ENCODE assay signal across 8 mouse cellular contexts in the genomic region with DNA sequence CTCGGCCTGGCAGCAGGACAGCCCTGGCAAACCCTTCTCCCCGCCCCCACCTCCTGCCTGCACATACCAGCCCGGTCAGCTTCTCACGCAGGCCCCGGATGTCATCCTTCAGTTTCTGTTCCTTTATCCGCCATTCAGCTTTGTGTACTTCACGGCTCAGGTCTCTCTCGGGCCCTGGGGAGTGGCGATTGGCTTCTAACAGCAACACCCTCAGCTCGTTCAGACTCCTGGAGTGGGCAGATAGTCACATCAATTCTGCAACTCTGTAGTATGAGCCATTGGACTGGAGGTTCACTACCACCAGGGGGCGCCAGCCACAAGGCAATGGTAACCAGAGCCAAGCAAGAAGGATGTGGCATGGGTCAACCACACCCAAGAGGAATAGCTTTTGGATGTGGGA. TPM values are rescaled to one million over a fixed set of nuclear protein-coding genes. Genes with fewer than 3 reads are reported as not detected.
A peak's percentile ranks its signal among the peaks of the same experiment; 100 is the strongest.
DNase-seq lines count a peak whose midpoint lies in the region; ATAC-seq and TF ChIP-seq lines count a peak whose summit lies in the region.

No protein-coding gene starts in this region.

- H3K36me3 ChIP-seq in forebrain, embryonic 10.5 days (replicated peaks): peaks cover 91% of the 10 kb centered on the region
- H3K36me3 ChIP-seq in forebrain, embryonic 12.5 days (replicated peaks): peaks cover 85% of the 10 kb centered on the region
- H3K36me3 ChIP-seq in heart, adult 2 months (ENCODE audit: control insufficient read depth, insufficient read depth, low read length): no peaks in the 10 kb centered on the region
- H3K36me3 ChIP-seq in limb, embryonic 11.5 days (ENCODE audit: control insufficient read depth, insufficient read depth, low read length): peaks cover 26% of the 10 kb centered on the region
- H3K36me3 ChIP-seq in midbrain, postnatal 0 days (ENCODE audit: insufficient read depth, low read length): peaks cover 77% of the 10 kb centered on the region

- H3K27me3 ChIP-seq in forebrain, embryonic 10.5 days (ENCODE audit: poor library complexity, severe bottlenecking): no peaks in the 10 kb centered on the region
- H3K27me3 ChIP-seq in forebrain, embryonic 12.5 days: no peaks in the 10 kb centered on the region
- no peaks in the 10 kb centered on the region for H3K27me3 ChIP-seq in heart, adult 2 months (ENCODE audit: control insufficient read depth, insufficient read depth, low read length)
- no peaks in the 10 kb centered on the region for H3K27me3 ChIP-seq in limb, embryonic 11.5 days (ENCODE audit: control insufficient read depth, insufficient read depth, low read length)
- no peaks in the 10 kb centered on the region for H3K27me3 ChIP-seq in midbrain, postnatal 0 days (ENCODE audit: insufficient read depth, low read length)

- peak; percentile 96 for TF ChIP-seq CTCF in heart, adult 2 months (IDR thresholded peaks at IDR 0.05)
- TF ChIP-seq CTCF in midbrain, postnatal 0 days (IDR thresholded peaks at IDR 0.05): peak; percentile 96

- intact Hi-C loops in heart, adult 2 months (cut with DNase I): loop anchor here (1.0 to 5.0 kb wide), 3 partner anchors 48 to 210 kb away; no protein-coding TSS in a partner anchor

- WGBS in forebrain, embryonic 10.5 days: 65% methylated on average over 11 of the region's 11 CpGs
- WGBS in forebrain, embryonic 12.5 days: 59% methylated on average over 11 of the region's 11 CpGs
- 51% methylated on average over 11 of the region's 11 CpGs for WGBS in heart, adult 2 months
- 60% methylated on average over 11 of the region's 11 CpGs for WGBS in limb, embryonic 11.5 days
- 56% methylated on average over 11 of the region's 11 CpGs for WGBS in midbrain, postnatal 0 days

- no peak overlapping the region for H3K4me3 ChIP-seq in forebrain, embryonic 10.5 days
- H3K4me3 ChIP-seq in forebrain, embryonic 12.5 days (replicated peaks): no peak overlapping the region
- no peak overlapping the region for H3K4me3 ChIP-seq in heart, adult 2 months
- H3K4me3 ChIP-seq in limb, embryonic 11.5 days (ENCODE audit: low read depth, low read length): no peak overlapping the region
- no peak overlapping the region for H3K4me3 ChIP-seq in midbrain, postnatal 0 days (ENCODE audit: low read depth, low read length)

- H3K4me1 ChIP-seq in forebrain, embryonic 10.5 days: peaks cover 12% of the 10 kb centered on the region
- no peaks in the 10 kb centered on the region for H3K4me1 ChIP-seq in forebrain, embryonic 12.5 days
- no peaks in the 10 kb centered on the region for H3K4me1 ChIP-seq in heart, adult 2 months (ENCODE audit: control insufficient read depth, insufficient read depth, low read length)
- H3K4me1 ChIP-seq in limb, embryonic 11.5 days (ENCODE audit: control insufficient read depth, insufficient read depth, low read length): peaks cover 5% of the 10 kb centered on the region; the same call in 1 of the 2 replicates
- no peaks in the 10 kb centered on the region for H3K4me1 ChIP-seq in midbrain, postnatal 0 days (ENCODE audit: insufficient read depth, low read length)

- TF ChIP-seq POLR2A in heart, adult 2 months (IDR thresholded peaks at IDR 0.05; ENCODE audit: insufficient read depth, low read depth, low read length): no peak

- H3K79me2 ChIP-seq in heart, adult 2 months (replicated peaks; ENCODE audit: control insufficient read depth, insufficient read depth, low read length): no peaks in the 10 kb centered on the region

- H3K4me2 ChIP-seq in forebrain, embryonic 12.5 days: no peak overlapping the region
- no peak overlapping the region for H3K4me2 ChIP-seq in limb, embryonic 11.5 days (ENCODE audit: low read depth, severe bottlenecking)
- no peak overlapping the region for H3K4me2 ChIP-seq in midbrain, postnatal 0 days (ENCODE audit: low read depth, low read length, poor library complexity, severe bottlenecking)

- peak; percentile 75; the same call in 1 of the 2 replicates for TF ChIP-seq EP300 in heart, adult 2 months (IDR thresholded peaks at IDR 0.05; ENCODE audit: insufficient read depth, low read depth, low read length)

- peak; percentile 84 for DNase-seq in forebrain, embryonic 10.5 days (ENCODE audit: extremely low spot score, low spot score)
- peak; percentile 79 for DNase-seq in embryo, embryonic 9.5 days (ENCODE audit: extremely low spot score)
- peak; percentile 85 to 91 for DNase-seq in heart, adult 2 months
- DNase-seq in kidney, adult 8-10 months: peak; percentile 76 to 92
- peak; percentile 92 for DNase-seq in limb, embryonic 11.5 days (ENCODE audit: low spot score)
- DNase-seq in midbrain, postnatal 0 days (ENCODE audit: low spot score): peak; percentile 89
- DNase-seq in spleen, postnatal 14 days (ENCODE audit: low spot score in 2 of 2): peak; percentile 78 to 90

- no peak overlapping the region for H3K27ac ChIP-seq in forebrain, embryonic 10.5 days
- no peak overlapping the region for H3K27ac ChIP-seq in forebrain, embryonic 12.5 days
- no peak overlapping the region for H3K27ac ChIP-seq in heart, adult 2 months
- no peak overlapping the region for H3K27ac ChIP-seq in limb, embryonic 11.5 days (replicated peaks; ENCODE audit: low read depth, low read length)
- H3K27ac ChIP-seq in midbrain, postnatal 0 days (ENCODE audit: low read depth, low read length): no peak overlapping the region

- H3K9ac ChIP-seq in forebrain, embryonic 12.5 days: no peak overlapping the region
- no peak overlapping the region for H3K9ac ChIP-seq in heart, adult 2 months (ENCODE audit: low read depth, low read length)
- no peak overlapping the region for H3K9ac ChIP-seq in limb, embryonic 11.5 days (ENCODE audit: low read length)
- no peak overlapping the region for H3K9ac ChIP-seq in midbrain, postnatal 0 days (replicated peaks; ENCODE audit: low read length, poor library complexity, severe bottlenecking)

- no peak for ATAC-seq in forebrain, embryonic 12.5 days (ENCODE audit: low FRiP score)
- 0 out of 2 replicates have a peak, but pooled peaks have one; percentile 46 for ATAC-seq in limb, embryonic 11.5 days (ENCODE audit: insufficient number of reproducible peaks, low FRiP score, low TSS enrichment, low read depth)
- ATAC-seq in midbrain, postnatal 0 days (ENCODE audit: low FRiP score): peak; percentile 51; the same call in 1 of the 2 replicates

- H3K9me3 ChIP-seq in forebrain, embryonic 10.5 days: no peaks in the 10 kb centered on the region
- H3K9me3 ChIP-seq in forebrain, embryonic 12.5 days: no peaks in the 10 kb centered on the region
- no peaks in the 10 kb centered on the region for H3K9me3 ChIP-seq in limb, embryonic 11.5 days (ENCODE audit: control insufficient read depth, low read length)
- no peaks in the 10 kb centered on the region for H3K9me3 ChIP-seq in midbrain, postnatal 0 days (ENCODE audit: low read length)

RNA-seq across cellular contexts. Expression of a gene that starts 37.6 kb away (rescaled TPM):
- polyA plus RNA-seq in forebrain, embryonic 10.5 days (2016; fragmentation: Nextera tagmentation; extraction: Ambion mirVana): 92.6 and 98.9 TPM in 2 replicates
- 111 and 112 TPM in 2 replicates for polyA plus RNA-seq in forebrain, embryonic 12.5 days (2016; fragmentation: Nextera tagmentation; extraction: Ambion mirVana)
- 10 to 100 TPM; 23.8 to 26.4 TPM for total RNA-seq in heart, adult 2 months (2021)
- polyA plus RNA-seq in heart, adult 2 months (2012; rRNA removed): 13.4 and 18.0 TPM in 2 replicates
- 126 and 135 TPM in 2 replicates for polyA plus RNA-seq in limb, embryonic 11.5 days (2014; fragmentation: Nextera tagmentation; extraction: Ambion mirVana)
- total RNA-seq in midbrain, postnatal 0 days (2014; rRNA removed): 53.4 and 69.5 TPM in 2 replicates
- 50.9 and 54.3 TPM in 2 replicates for polyA plus RNA-seq in midbrain, postnatal 0 days (2015; fragmentation: Nextera tagmentation; extraction: Ambion mirVana)

RNA-seq across cellular contexts. Expression of a gene that starts 58.1 kb away (rescaled TPM):
- polyA plus RNA-seq in forebrain, embryonic 10.5 days (2016; fragmentation: Nextera tagmentation; extraction: Ambion mirVana): 4.2 and 4.5 TPM in 2 replicates
- polyA plus RNA-seq in forebrain, embryonic 12.5 days (2016; fragmentation: Nextera tagmentation; extraction: Ambion mirVana): 9.8 and 11.1 TPM in 2 replicates
- 1 to 10 TPM; 7.0 to 8.0 TPM for total RNA-seq in heart, adult 2 months (2021)
- 6.2 and 9.8 TPM in 2 replicates for polyA plus RNA-seq in heart, adult 2 months (2012; rRNA removed)
- polyA plus RNA-seq in limb, embryonic 11.5 days (2014; fragmentation: Nextera tagmentation; extraction: Ambion mirVana): 6.8 and 6.9 TPM in 2 replicates
- total RNA-seq in midbrain, postnatal 0 days (2014; rRNA removed): 148 and 153 TPM in 2 replicates
- 13.1 TPM in 2 replicates for polyA plus RNA-seq in midbrain, postnatal 0 days (2015; fragmentation: Nextera tagmentation; extraction: Ambion mirVana)
